Mouse (Mus musculus) left cerebral cortex, adult 2 months (tissue): ENCODE measurements around the gene Il18. TPM values are rescaled to one million over a fixed set of nuclear protein-coding genes. Genes with fewer than 3 reads are reported as not detected.

Source experiments
- DNase-seq, 2 experiments: peaks; one replicate each; pipeline ENCODE4 v3.0.0; 2021 to 2022; ENCODE audit warnings: low spot score in 2 of 2, mixed read lengths in 1 of 2; ENCODE audit errors: extremely low spot score in 1 of 2
- H3K27ac ChIP-seq: fragments of 200-600 bp; 2 replicates; pipeline ENCODE4 v1.8.1; 2022
- H3K4me3 ChIP-seq: fragments of 200-600 bp; 2 replicates; pipeline ENCODE4 v1.8.1; 2022
- CTCF ChIP-seq: fragments of 200-600 bp; IDR thresholded peaks from 2 replicates; pipeline ENCODE4 v1.8.1; 2022; ENCODE audit warnings: antibody characterized with exemption, mild to moderate bottlenecking, moderate library complexity
- intact Hi-C: fragments of 180-260 bp; cut with DNase I; formaldehyde crosslinking; loops from one replicate; pipeline ENCODE4 v1.15.1; 2025
- total RNA-seq, 2 experiments: library from RNA; stranded (reverse); gene quantifications; 2 replicates each; pipeline ENCODE4 v1.2.3; 2021

Gene Il18
- total RNA-seq, 2 experiments from 2014 or later, result 22.6 to 23.8 TPM

GRCm38 (mm10) chr9:50592955-50593354 lies 38.3 kb downstream of the Il18 start:
- Histone ChIP-seq H3K4me3 (no peak overlapping the region), H3K27ac (no peak overlapping the region)
- intact Hi-C loops, result loop anchor here (5.0 kb wide), 1 partner anchor 151 kb away; no protein-coding TSS in a partner anchor
- no peak for DNase-seq
- no peak for TF ChIP-seq CTCF

GRCm38 (mm10) chr9:50593544-50593943 lies 38.9 kb downstream of the Il18 start:
- Histone ChIP-seq H3K27ac (no peak overlapping the region), H3K4me3 (no peak overlapping the region)
- no peak for DNase-seq
- TF ChIP-seq CTCF, result peak; percentile 41
- intact Hi-C loops, result loop anchor here (5.0 kb wide), 1 partner anchor 151 kb away; no protein-coding TSS in a partner anchor

- intact Hi-C loops, result loop anchor here (5.0 kb wide), 1 partner anchor 153 kb away; no protein-coding TSS in a partner anchor
- DNase-seq, result no peak
- H3K4me3 ChIP-seq, result no peak overlapping the region
- TF ChIP-seq CTCF, result no peak
- no peak overlapping the region for H3K27ac ChIP-seq
Observed at GRCm38 (mm10) chr9:50594794-50595417, 40.3 kb downstream of the Il18 start.

GRCm38 (mm10) chr9:50596973-50597372 lies 42.3 kb downstream of the Il18 start:
- intact Hi-C loops, result no loop called here
- DNase-seq, result no peak
- H3K4me3 ChIP-seq, result no peak overlapping the region
- TF ChIP-seq CTCF, result no peak
- no peak overlapping the region for H3K27ac ChIP-seq

GRCm38 (mm10) chr9:50601536-50601935 lies 46.9 kb downstream of the Il18 start:
- intact Hi-C loops, result no loop called here
- no peak overlapping the region; the same call in 1 of the 2 replicates for H3K4me3 ChIP-seq

GRCm38 (mm10) chr9:50602055-50602845 lies 47.6 kb downstream of the Il18 start:
- Histone ChIP-seq H3K27ac (no peak overlapping the region), H3K4me3 (peak overlapping the region; percentile 81)
- DNase-seq, result no peak
- TF ChIP-seq CTCF, result no peak
- intact Hi-C loops, result no loop called here

More at GRCm38 (mm10) chr9:50601536-50601935, 46.9 kb downstream of the Il18 start:
- DNase-seq, result no peak
- TF ChIP-seq CTCF, result no peak
- H3K27ac ChIP-seq, result no peak overlapping the region

- Histone ChIP-seq H3K27ac (peak within 1 kb of the TSS; percentile 94), H3K4me3 (peak within 1 kb of the TSS; percentile 81)
- DNase-seq, result peak; percentile 91 to 94
- intact Hi-C loops, result no loop called here
- no peak; the same call in 1 of the 2 replicates for TF ChIP-seq CTCF
Observed at GRCm38 (mm10) chr9:50603189-50603997, 48.8 kb downstream of the Il18 start, which contains the start of the genes Sdhd and Timm8b. Sdhd (minus strand) TSS chr9:50603812. Timm8b (plus strand) TSS chr9:50603910.

GRCm38 (mm10) chr9:50603998-50604324 lies 49.3 kb downstream of the Il18 start:
- peak overlapping the region; percentile 94 for H3K27ac ChIP-seq
- peak overlapping the region; percentile 81 for H3K4me3 ChIP-seq
- no peak; the same call in 1 of the 2 replicates for TF ChIP-seq CTCF
- DNase-seq, result no peak
- intact Hi-C loops, result no loop called here

GRCm38 (mm10) chr9:50604338-50604737 lies 49.7 kb downstream of the Il18 start:
- intact Hi-C loops, result no loop called here
- no peak for DNase-seq
- peak overlapping the region; percentile 94 for H3K27ac ChIP-seq
- TF ChIP-seq CTCF, result no peak
- H3K4me3 ChIP-seq, result peak overlapping the region; percentile 81

- DNase-seq, result no peak
- no peak for TF ChIP-seq CTCF
- peak overlapping the region; percentile 47; the same call in 1 of the 2 replicates for H3K27ac ChIP-seq
- intact Hi-C loops, result no loop called here
- H3K4me3 ChIP-seq, result no peak overlapping the region
Observed at GRCm38 (mm10) chr9:50612115-50612514, 57.5 kb downstream of the Il18 start.

- Histone ChIP-seq H3K27ac (peak overlapping the region; percentile 99), H3K4me3 (peak overlapping the region; percentile 71)
- intact Hi-C loops, result loop anchor here (5.0 kb wide), 1 partner anchor 151 kb away; the partner anchor contains the start of gene Fdxacb1
- no peak for DNase-seq
- TF ChIP-seq CTCF, result no peak
Observed at GRCm38 (mm10) chr9:50616161-50616560, 61.5 kb downstream of the Il18 start.
